Mouse (Mus musculus): ENCODE results near the gene Parp12.

Parp12 gene

GRCm38 (mm10) chr6:39058389-39058788, 59.8 kb downstream of the Parp12 start:
- peak; percentile 48 for DNase-seq (ENCODE audit: low read depth, low spot score)

DNA sequence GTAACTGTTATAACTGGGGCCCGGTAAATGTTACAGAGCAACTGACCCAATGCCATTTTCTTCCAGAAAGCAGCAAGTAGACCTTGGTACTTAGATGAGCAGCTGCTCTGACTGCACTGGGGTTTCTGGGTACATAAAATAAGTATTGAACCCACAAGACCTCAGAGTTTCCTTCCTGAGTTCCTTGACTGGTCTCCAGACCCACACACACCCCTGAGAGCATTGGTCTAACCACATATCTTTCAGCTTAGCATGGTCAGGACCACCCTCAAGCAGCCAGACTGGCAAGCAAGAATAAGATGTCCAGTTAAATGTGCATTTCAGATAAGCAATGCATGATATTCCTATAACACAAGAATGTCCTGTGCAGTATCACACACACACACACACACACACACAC, 61.0 kb downstream of the Parp12 start:
- no peak for DNase-seq (ENCODE audit: low read depth, low spot score)

- DNase-seq (ENCODE audit: low read depth, low spot score) = no peak
Observed at GRCm38 (mm10) chr6:39055831-39056261, 62.3 kb downstream of the Parp12 start.

DNA sequence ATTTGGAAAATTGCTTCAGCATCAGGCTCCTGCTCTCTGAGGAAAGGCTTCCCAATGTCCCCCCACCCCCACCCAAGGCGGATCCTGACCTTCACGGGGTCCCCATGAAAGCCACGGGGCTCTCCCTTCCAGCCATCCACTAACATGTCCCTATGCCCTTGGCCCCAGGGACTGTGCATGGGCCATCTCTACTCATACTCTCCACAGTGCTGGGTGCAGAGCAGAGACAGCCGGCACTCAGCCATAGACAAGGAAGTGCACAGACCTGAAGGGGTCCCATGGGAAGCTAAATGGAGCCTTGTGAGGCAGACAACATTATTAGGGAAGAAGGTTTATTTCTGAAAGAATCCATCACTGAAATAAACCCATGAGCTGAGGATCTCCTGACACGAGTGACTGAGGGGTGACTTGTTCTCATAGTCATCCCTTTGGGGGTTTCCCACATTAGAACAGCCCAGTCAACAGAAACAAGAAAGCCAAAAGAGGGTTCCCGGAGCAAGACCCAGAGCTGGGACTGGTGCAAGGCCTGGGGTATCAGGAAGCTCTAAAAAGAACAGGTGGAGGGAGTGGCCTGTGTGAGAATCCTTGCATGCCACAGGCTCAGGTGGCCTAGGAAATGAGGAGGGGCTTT, 63.2 kb downstream of the Parp12 start:
- no peak for DNase-seq (ENCODE audit: low read depth, low spot score)

- no peak for DNase-seq (ENCODE audit: low read depth, low spot score)
Observed at GRCm38 (mm10) chr6:39054206-39054864, 63.8 kb downstream of the Parp12 start.

DNA sequence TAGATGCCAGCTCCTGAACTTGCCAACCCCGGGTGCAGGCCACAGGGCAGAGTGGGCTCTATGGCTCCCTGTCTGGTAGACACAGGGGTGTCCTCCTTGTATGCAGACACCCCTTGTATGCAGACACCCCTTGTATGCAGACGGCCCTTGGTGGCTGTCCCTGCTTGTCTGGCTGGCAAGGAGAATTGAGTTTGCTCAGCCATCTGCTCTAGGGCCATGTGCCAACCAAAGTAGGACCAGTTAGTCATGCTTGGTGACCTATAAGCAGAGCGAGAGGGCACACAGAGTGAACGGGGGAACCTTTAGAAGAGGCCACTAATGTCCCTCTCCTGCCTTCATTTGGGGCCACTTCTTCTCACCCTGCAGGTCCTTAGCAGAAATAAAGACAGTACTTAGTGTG, 65.5 kb downstream of the Parp12 start:
- no peak for DNase-seq (ENCODE audit: low read depth, low spot score)

GRCm38 (mm10) chr6:39051799-39052556, 66.2 kb downstream of the Parp12 start:
- no peak for DNase-seq (ENCODE audit: low read depth, low spot score)

DNA sequence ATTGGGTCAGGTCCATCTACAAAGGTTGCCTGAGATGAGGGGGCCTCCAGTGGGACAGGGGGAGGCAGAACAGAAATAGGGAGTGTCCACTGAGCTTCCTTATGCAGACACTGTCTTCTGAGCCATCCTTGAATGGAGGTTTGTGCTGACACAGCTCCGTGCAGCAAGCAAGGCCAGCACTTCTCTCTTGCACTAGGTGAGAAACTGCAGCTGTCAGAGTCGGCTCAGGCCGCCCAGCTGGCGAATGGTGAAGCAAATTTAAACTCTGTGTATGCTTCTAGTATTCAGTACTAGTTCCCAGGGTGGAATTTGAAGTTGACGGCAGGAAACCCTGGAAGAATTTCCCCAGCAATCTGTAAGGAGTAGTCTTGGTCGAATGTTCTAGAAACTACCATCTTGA, 67.3 kb downstream of the Parp12 start:
- DNase-seq (ENCODE audit: low read depth, low spot score) = no peak

DNA sequence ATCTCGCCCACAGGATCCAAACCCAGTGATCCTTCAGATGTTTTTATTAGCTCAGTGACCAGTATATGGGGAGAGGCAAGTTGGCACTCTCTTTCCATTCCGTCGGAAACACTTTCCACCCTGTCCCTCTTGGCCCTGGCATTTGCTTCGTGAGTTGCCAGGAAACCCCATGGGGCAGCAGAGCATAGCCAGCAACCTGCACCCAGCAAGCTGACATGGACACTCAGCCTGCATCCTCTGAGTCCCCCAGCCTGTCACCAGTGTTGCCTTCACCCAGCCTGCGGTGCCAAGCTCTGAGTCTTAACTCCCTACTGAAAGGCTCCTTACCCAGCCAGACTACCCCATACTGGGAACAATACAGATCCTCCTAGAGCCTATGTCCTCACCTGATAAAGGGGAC, 69.0 kb downstream of the Parp12 start:
- DNase-seq (ENCODE audit: low read depth, low spot score) = no peak

DNA sequence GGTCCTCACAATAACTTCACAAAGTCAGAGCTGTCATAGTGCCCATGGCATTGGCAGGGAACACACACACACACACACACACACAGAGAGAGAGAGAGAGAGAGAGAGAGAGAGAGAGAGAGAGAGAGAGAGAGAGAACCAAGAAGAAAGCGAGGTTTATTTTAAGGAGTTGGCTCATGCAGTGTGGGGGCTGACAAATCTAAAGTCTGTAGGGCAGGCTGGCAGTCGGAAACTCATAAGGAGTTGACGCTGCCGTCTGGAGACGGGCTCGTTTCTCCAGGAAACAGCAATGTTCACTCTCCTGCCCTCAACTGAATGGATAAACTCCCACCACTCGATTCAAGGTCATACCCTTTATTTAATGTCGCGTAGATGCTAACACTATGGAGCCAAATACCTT, 77.7 kb downstream of the Parp12 start:
- DNase-seq (ENCODE audit: low read depth, low spot score) = no peak
